Mouse (Mus musculus) heart, postnatal 10 days (tissue): ENCODE measurements around the gene Rnf223. TPM values are rescaled to one million over a fixed set of nuclear protein-coding genes. Genes with fewer than 3 reads are reported as not detected.
"Not testable (repeated sequence)": the region's sequence is repeated elsewhere in the genome, so short reads cannot be mapped to it uniquely, and the experiment has no call there.

Experiments
- DNase-seq, 2 experiments: peaks; one replicate each; pipeline ENCODE4 v3.0.0; 2021
- intact Hi-C: fragments of 180-260 bp; cut with DNase I; formaldehyde crosslinking; loops from one replicate; pipeline ENCODE4 v1.15.1; 2025
- total RNA-seq, 2 experiments: library from RNA; stranded (reverse); gene quantifications; 2 replicates each; pipeline ENCODE4 v1.2.3; 2021

The Rnf223 gene
- total RNA-seq, 2 experiments from 2014 or later, result not detected

- no peak for DNase-seq
- intact Hi-C loops, result no loop called here
Measured at GRCm38 (mm10) chr4:156126841-156127240, 3.5 kb upstream of the Rnf223 start.

DNA sequence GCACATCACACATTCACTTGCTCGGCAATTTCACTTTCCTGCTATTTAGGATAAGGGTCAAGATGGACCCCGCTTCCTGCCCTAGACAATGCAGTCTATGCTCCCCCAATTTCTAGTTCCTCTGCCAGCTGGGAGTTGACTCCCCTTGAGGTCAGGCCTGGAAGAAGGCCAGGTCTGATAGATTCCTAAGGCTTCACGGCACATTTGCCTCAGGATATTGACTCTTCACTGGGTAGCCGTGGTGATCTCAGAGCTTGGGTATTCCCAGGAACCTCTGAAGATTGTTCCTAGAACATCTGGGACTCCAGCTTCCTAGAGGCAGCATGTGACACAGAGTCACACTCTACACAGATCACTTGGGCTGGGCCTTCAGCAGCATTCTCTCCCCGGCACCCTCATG is 1.6 kb upstream of the Rnf223 start:
- intact Hi-C loops, result no loop called here

DNA sequence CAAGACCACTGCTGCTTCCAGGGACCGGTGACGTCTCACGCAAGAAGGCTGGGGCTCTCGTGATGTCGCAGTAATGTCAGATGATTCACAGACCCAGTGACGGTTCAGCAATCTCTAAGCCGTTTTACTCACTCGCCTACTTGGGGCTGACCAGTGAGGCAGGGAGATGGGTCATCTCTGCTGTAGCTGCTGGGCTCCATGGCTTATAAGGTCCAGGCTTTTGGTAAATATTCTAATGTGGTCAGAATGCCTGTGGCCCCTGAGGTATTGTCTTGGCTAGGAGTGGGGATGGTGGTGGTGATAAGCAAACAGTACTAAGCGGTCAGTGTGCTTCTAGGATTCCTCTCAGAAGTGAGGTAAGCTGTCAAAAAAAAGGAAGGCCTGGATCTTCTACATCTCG is 627 bp downstream of the Rnf223 start:
- intact Hi-C loops, result no loop called here
- DNase-seq, result no peak

More for the DNA sequence above, 1.6 kb upstream of the Rnf223 start:
- peak in 1 of 2 experiments; percentile 23 for DNase-seq

DNA sequence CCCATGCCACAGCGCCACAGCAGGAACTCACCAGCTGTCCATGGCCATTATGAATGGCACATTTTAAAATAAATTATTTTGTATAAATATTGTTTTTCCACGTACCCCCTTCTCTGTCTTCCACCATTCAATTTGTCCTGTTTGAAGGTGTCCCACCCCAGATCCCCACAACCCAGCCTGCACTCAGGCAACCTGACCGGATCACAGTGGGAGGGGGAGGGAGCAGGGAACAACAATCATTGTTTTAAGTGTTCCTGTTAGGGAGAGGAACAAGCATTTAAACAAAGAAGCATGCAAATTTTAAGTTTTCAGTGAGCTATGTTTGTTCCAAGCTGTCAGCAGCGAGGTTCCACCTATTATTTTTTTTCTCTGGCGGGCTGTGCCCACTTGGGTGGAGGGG is 3.0 kb downstream of the Rnf223 start:
- intact Hi-C loops, result no loop called here
- no peak for DNase-seq

DNA sequence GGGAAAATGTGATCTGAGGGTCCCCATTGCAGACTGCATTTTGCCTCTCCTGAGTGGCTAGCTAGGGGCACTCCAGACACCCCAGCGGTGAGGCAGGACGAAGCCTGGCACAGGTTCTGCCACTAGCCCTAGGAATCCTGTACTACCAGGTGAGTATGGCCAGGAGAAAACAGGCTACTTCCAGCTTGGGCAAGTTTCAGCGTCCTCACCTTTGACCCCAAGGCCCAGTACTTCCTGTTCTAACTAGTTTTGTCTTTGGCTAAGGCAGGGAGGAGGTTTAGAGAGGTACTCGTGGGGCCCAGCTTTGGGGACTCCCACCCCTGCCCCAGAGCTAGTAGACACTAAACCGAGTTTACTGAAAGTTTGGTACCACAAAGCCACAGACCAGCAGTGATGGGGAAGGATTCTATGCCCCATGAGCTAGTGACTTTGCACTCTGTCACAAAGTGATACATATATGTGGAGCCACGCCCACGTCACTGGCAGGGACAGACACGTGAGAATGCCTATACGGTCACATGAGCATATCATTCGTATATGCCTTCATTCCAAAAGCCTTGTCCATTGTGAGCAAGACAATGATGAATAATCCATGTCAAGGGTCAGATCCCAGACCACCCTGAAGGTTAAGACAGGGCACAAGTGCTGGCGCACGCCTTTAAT is 3.8 kb downstream of the Rnf223 start:
- DNase-seq, result no peak
- intact Hi-C loops, result no loop called here

DNA sequence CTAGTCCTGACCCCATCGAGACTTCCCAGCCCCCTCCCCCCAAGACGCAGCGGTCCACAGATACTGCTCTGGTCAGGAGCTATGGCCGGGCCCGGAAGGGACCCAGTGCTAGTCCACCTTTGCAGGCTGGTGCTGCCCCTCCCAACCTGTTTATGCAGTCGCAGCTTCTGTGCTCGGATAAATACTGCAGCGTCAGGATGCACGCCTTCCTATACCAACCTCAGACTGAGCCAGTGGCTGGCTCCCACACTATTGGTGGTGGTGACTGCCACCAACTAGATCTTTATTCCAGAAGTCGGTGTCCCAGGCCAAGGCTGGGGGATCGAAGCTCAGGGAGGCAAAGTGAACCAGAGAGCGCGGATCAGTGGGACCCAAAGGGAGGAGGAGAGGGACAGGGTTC is 4.8 kb downstream of the Rnf223 start:
- intact Hi-C loops, result no loop called here
- no peak for DNase-seq

GRCm38 (mm10) chr4:156135801-156136200 is 5.5 kb downstream of the Rnf223 start:
- intact Hi-C loops, result no loop called here
- DNase-seq, result no peak

DNA sequence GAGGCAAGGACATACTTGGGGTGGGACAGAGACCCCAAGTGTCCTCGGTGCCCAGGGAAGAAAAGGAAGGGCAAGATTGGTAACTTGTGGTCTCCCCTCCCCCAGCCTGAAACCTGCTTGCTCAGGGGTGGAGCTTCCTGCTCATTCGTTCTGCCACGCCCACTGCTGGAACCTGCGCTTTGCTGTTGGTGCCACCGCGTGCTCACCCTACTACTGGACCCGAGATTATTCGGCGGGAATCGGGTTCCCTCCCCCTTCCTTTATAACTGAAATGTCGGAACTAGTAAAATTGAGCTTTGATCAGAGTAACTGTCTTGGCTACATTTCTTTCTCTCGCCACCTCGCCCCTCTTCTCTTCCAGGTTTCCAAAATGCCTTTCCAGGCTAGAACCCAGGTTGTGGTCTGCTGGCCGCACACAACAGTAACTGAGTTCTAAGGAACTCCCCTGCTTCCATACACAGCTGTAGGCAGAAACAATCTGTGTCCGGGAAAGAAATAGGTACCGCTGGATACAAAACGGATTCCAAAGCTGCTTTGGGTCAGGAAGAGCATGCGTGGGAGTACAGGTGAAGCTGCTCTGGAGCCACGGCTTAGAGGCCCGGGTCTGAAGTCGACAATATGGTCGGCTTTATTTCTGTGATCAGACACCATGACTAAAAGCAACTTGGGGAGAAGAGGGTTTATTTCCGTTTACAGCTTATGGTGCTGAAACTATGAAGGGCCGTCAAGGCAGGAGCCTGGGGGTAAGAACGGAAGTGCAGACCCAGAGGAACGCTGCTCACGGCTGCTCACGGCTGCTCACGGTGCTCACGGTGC is 6.2 kb downstream of the Rnf223 start:
- intact Hi-C loops, result no loop called here
- DNase-seq, result no peak

DNA sequence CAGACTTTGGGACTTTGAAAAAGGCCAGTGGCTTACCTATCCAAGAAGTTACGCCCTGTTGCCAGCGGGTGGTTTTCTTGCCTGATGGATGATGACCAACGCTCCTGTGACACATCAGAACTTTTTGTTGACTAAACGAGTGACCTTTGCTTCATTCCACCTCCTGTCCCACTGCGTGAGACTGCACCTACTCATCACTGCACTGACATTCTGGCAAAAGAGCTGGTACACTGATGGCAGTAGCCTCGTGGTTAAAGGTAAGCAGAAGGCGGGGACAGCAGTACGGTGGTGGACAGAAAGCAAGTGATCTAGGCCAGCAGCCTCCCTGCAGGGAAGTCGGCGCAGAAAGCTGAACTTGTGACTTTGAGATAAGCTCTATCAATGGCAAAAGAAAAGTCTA is 20.6 kb downstream of the Rnf223 start:
- DNase-seq, intact Hi-C loops: not testable (repeated sequence)

DNA sequence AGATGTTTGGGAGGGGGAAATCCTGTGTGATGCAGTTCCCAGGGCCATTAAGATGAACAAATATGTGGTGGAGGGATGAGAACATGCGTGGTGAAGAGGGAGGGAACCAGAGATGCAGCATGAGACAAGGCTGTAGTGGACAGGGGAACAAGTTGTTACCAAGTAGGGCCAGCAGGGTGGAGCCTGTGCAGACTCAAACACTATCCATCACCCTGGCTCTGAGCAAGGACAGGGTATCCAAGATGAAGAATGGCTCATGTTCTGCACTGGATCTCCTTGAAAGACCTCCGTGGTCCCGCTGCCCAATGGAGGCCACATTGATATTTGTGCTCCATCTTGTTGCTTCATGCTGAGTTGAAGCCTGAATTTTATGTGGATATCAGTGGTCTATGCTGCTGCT is 24.5 kb downstream of the Rnf223 start:
- DNase-seq, result no peak
- intact Hi-C loops, result no loop called here

DNA sequence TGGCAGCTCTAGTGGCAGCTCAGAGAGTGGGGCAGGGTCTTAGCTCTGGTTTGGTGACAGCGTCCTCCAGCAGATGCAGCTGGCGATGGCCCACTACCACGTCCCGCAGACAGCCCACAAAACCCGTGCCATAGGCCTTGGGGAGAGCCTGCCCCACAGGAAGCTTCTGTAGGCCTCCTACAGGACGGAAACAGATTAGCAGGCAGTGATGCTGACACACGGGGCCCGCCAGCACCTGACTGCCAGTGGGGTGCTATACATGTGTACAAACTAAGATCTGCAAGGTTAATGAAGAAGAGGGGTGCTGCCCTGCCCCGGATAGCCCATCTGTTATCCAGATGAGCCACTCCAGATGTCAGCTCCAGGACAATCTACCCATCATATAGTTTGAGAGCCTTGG is 36.2 kb downstream of the Rnf223 start:
- DNase-seq, result no peak
- intact Hi-C loops, result no loop called here

DNA sequence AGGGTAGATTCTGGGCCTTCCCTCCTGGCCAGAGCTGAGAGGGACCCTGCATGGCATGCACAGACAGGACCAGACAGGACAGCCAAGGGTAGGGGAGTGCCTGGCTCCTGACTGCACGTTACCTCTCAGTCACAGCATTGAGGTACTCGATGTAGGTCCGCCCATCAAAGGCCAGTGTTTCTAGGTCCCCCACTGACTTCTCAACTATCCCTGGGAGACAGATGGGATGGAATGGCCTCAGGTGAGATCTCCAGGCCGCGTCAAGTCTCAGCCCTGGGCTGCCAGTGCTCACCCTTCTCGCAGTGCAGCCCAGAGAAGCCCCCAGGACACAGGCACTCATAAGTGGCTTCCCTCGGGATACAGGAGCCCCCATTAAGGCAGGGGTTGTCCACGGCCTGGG is 38.3 kb downstream of the Rnf223 start:
- intact Hi-C loops, result no loop called here
- DNase-seq, result no peak

GRCm38 (mm10) chr4:156169129-156169528 is 38.8 kb downstream of the Rnf223 start:
- intact Hi-C loops, result no loop called here

GRCm38 (mm10) chr4:156171828-156172227 is 41.5 kb downstream of the Rnf223 start:
- peak; percentile 77 to 83 for DNase-seq
- intact Hi-C loops, result no loop called here

More at GRCm38 (mm10) chr4:156169129-156169528, 38.8 kb downstream of the Rnf223 start:
- no peak for DNase-seq

DNA sequence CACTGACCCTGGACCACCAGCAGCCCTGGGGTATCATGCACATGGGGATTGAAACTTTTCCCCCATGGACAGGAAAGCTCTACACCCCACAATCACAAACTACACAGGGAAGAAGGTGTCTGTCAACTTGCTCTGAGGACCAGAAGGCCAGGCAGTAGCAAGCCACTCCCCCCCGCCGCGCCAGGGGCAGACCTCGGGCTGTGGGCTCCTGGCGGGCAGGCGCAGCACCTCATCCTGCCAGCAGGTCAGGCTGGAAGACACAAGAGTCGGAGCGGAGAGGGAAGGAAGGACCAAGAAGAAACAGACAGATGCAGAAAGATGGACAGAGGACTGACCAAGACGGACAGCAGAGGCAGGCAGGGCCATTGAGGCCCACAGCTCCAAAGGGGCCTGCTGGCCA is 47.3 kb downstream of the Rnf223 start:
- no peak for DNase-seq
- intact Hi-C loops, result no loop called here

Other genes starting within 250 kb of the Rnf223 start
- 10 to 100 TPM; 18.1 to 19.1 TPM for gene Pusl1, start 238.7 kb upstream of the Rnf223 start, total RNA-seq
- gene Acap3, start 238.7 kb upstream of the Rnf223 start, total RNA-seq, result 10 to 100 TPM; 20.3 to 21.7 TPM
- 10 to 100 TPM; 62.4 to 66.9 TPM for gene Ube2j2, start 186.7 kb upstream of the Rnf223 start, total RNA-seq
- gene C1qtnf12, start 168.2 kb upstream of the Rnf223 start, total RNA-seq, result 10 to 100 TPM; 17.8 to 24.8 TPM
- gene B3galt6, start 137.9 kb upstream of the Rnf223 start, total RNA-seq, result 1 to 10 TPM; 3.4 to 3.7 TPM
- 100 to 1,000 TPM; 105 to 108 TPM for gene Sdf4, start 137.6 kb upstream of the Rnf223 start, total RNA-seq
- gene Tnfrsf4, start 116.7 kb upstream of the Rnf223 start, total RNA-seq, result under 1 TPM; 0.62 to 0.93 TPM
- under 1 TPM in 1 of 2 experiments, not detected in 1; 0.29 TPM for gene Tnfrsf18, start 104.3 kb upstream of the Rnf223 start, total RNA-seq
- not detected for gene Ttll10, start 71.1 kb upstream of the Rnf223 start, total RNA-seq
- gene 9430015G10Rik, start 20.5 kb upstream of the Rnf223 start, total RNA-seq, result 1 to 10 TPM; 5.6 to 6.1 TPM
- 100 to 1,000 TPM in 1 of 2 experiments, 10 to 100 TPM in 1; 92.1 to 104 TPM for gene Agrn, start 67.0 kb downstream of the Rnf223 start, total RNA-seq
- 1 to 10 TPM; 1.3 TPM for gene Isg15, start 70.3 kb downstream of the Rnf223 start, total RNA-seq
- gene AW011738, start 72.8 kb downstream of the Rnf223 start, total RNA-seq, result 1 to 10 TPM; 6.1 to 8.2 TPM
- 100 to 1,000 TPM; 138 to 156 TPM for gene Perm1, start 85.4 kb downstream of the Rnf223 start, total RNA-seq
- gene Plekhn1, start 104.3 kb downstream of the Rnf223 start, total RNA-seq, result 1 to 10 TPM; 8.5 to 9.2 TPM
- 10 to 100 TPM; 22.7 to 23.2 TPM for gene Noc2l, start 105.5 kb downstream of the Rnf223 start, total RNA-seq
- gene Samd11, start 125.1 kb downstream of the Rnf223 start, total RNA-seq, result under 1 TPM in 1 of 2 experiments, not detected in 1; 0.36 TPM
- gene Vmn2r-ps159, start 200.6 kb downstream of the Rnf223 start, total RNA-seq, result not detected